Mouse (Mus musculus) A20 (cell line): ENCODE results near the gene Rgs8.
A peak's percentile ranks its signal among the peaks of the same experiment; 100 is the strongest.

Experiments used
- DNase-seq: peaks from one replicate; pipeline ENCODE4 v3.0.0-alpha.2; 2011; ENCODE audit warnings: low read depth, low spot score

Gene Rgs8

GRCm38 (mm10) chr1:153673900-153674299 is 21.1 kb downstream of the Rgs8 start:
- DNase-seq: no peak

GRCm38 (mm10) chr1:153675591-153675990 is 22.8 kb downstream of the Rgs8 start:
- peak; percentile 80 for DNase-seq

GRCm38 (mm10) chr1:153677635-153678034 is 24.8 kb downstream of the Rgs8 start:
- DNase-seq: peak; percentile 70

GRCm38 (mm10) chr1:153679147-153679546 is 26.3 kb downstream of the Rgs8 start:
- DNase-seq: no peak

GRCm38 (mm10) chr1:153679653-153680052 is 26.8 kb downstream of the Rgs8 start:
- DNase-seq: no peak

DNA sequence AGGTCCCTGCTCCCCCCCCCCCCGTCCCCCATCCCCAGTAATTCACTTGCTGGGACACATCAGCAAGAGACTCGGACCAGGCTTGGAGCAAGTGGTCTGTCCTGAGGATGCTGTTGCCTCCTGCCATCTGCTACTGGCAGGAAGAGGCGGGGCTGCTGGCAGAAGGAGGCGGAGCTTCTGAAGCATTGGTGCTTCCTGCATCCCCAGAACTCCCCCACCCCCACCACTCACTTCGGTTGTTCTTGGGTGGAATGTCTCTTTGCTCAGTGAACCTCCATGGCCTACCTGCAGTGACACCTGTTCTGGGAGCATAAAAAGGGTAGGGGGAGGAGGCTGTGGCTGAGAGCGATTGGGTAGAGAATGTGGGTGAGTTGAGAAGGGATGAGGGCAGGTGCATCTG is 27.5 kb downstream of the Rgs8 start:
- DNase-seq: peak; percentile 57

- no peak for DNase-seq
Measured at GRCm38 (mm10) chr1:153681036-153681435, 28.2 kb downstream of the Rgs8 start.

GRCm38 (mm10) chr1:153683190-153683589 is 30.4 kb downstream of the Rgs8 start:
- DNase-seq: no peak

DNA sequence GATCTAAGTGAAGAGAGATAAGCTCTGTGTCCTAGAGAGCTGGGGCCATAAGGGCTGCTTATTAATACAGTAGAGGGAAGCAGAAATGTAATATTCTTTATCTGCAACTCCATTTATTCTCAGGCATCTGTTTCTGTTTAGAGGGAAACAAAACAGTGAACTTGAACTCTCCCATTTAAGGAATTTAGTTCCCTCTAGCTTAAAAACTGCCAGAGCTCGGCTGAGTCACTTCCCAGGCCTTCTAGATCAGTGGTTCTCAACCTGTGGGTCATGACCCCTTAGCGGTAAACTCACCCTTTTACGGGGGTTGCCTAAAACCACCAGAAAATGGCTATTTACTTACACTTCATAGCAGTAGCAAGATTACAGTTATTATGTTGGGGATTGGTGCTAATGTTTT is 32.8 kb downstream of the Rgs8 start:
- DNase-seq: no peak

GRCm38 (mm10) chr1:153692526-153692925 is 39.7 kb downstream of the Rgs8 start:
- peak; percentile 33 for DNase-seq

DNA sequence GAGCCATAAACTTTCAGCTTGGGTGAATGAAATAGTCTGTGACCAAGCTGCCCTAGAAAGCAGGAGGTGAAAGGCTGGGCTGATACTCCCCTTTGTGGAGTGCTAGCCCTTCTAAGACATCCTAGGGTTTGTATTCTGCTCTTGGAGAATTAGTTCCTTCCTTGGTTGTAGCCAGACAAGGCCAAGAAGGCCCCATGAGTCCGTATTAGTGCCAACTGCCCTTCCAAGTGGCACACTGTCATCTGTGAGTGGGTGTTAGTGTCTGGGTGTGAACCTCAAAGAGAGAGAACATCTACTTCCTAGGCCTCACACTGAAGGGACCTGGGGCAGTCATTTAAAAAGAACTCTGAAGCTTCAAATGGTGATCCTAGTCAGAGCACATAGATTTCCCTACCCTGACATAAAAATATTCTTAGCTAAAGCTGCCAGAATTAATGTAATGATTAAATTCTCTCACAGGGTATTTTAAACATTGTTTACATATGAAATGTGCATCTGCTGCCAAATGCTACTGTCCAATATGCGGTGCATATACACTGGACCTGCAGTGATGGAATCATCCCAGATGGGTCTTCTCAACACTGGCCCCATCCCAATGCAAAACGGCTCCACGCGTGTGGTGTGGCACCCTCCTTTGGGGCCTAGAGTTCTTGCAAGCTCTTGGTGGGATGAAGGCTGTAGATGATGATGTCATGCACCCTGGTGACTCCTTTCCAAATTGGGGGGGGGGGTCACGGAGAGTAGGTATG is 41.7 kb downstream of the Rgs8 start:
- peak; percentile 37 for DNase-seq

DNA sequence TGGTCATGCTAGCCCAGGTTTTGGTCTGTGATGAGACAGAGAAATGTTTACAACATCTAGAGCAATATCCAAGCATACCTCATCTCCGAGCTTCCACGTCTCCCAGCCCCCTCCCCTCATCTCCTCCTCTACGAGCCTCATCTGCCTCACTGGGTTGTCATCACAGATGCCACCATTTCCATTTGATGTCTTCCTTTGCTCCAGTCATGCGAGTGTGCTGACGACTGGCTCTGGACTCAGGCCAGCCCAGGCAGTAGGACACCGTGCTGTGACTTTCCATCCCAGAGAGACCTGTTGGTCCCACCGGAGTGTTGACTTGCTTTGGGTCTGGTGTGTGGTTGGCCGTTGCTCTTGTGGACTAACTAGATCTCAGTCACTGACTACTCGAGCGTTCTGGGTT is 42.6 kb downstream of the Rgs8 start:
- no peak for DNase-seq

- peak; percentile 98 for DNase-seq
Measured at GRCm38 (mm10) chr1:153696093-153696492, 43.3 kb downstream of the Rgs8 start.

DNA sequence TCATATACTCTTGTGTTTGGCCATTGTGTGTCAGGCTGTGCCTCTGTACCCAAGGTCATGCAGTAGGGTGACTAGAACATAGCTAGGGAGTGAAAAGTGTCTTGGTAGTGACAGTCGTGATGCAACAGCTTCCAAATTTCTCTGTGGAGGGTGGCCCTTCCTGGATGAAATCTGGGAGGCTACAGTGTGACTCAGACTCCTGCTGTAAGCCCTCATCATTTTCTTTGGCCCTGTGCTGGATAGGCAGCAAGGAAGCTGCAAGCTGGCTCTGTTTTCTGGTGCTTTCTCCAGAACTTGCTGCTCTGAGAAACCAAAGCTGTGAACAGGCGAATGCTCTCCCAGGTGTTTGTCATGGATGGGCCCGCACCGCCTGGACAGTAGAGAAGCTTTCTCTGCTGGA is 43.7 kb downstream of the Rgs8 start:
- no peak for DNase-seq

GRCm38 (mm10) chr1:153697581-153698251 is 44.9 kb downstream of the Rgs8 start:
- peak; percentile 33 for DNase-seq

- DNase-seq: peak; percentile 22
Measured at GRCm38 (mm10) chr1:153698311-153699084, 45.7 kb downstream of the Rgs8 start.

- DNase-seq: peak; percentile 56
Measured at GRCm38 (mm10) chr1:153700448-153701063, 47.7 kb downstream of the Rgs8 start.

DNA sequence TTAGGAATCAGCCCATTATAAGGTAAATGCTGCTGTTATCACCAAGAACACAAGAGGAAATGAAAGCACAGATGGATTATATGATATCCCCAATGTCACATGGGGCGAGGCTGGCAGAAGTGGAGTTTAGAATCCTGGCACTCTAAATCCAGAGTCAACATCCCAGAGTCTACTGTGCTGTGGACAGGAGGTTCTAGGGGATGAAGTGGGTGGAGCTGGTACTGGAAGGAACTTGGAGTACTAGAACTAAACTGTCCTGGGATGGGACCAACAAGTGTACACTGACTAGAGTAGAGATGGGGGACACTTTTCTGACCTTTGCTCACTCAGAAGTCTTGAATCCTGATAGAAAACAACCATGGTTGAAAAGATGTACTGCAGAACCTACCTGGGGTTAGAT is 48.6 kb downstream of the Rgs8 start:
- peak; percentile 48 for DNase-seq

GRCm38 (mm10) chr1:153702166-153702852 is 49.5 kb downstream of the Rgs8 start:
- no peak for DNase-seq

- no peak for DNase-seq
Measured at GRCm38 (mm10) chr1:153702853-153703410, 50.1 kb downstream of the Rgs8 start.

DNA sequence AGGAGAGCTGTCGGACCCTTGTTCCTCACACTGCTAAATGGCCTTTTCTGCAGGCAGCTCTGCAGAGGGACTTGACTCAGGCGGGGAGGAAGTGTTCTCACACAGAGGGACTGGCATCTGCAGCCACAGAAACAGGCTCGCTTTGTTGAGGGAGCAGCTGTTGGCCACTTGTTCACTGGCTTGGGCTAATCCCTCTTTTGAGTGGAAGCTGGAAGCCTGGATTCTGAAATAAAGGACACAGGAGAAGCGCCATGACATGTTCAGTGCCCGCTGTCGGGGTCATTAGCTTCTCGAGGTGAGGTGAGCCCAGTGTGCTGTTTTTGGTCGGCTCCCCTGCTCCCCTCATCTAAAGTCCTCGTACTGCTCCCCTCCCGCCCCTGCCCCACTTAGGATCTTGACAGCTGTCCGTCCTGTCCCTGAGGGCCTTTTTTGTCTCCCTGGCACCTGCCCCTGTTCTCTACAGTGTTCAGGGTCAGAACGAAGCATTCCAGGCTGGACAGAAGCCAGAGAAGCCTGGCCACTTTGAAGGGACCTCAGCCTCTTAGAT is 50.7 kb downstream of the Rgs8 start:
- peak; percentile 63 for DNase-seq
